Mouse (Mus musculus) heart, adult 11 months (tissue): ENCODE measurements around the gene Vwc2l.

ENCODE experiments used
- DNase-seq: peaks from one replicate; pipeline ENCODE4 v3.0.0; 2022

Gene Vwc2l

DNA sequence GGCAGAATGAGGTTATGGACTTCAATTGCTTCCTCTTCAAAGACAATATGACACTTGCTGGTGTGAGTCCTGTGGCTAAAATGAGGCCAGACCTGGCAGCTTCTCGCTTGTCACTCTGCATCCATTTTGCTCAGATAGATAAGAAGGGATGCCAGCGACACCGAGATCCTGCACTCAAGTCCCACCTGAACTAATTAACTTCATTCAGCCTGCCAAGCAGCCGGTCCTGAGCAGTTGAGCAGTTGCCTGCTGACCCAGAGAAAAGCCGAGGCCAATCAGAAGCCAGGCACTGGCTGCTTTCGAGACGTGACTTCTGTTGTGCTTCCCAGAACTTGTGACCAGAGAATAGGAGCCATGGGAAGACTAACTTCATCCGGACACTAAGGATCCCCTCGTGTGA, 187.6 kb downstream of the Vwc2l start:
- peak; percentile 80 for DNase-seq

DNA sequence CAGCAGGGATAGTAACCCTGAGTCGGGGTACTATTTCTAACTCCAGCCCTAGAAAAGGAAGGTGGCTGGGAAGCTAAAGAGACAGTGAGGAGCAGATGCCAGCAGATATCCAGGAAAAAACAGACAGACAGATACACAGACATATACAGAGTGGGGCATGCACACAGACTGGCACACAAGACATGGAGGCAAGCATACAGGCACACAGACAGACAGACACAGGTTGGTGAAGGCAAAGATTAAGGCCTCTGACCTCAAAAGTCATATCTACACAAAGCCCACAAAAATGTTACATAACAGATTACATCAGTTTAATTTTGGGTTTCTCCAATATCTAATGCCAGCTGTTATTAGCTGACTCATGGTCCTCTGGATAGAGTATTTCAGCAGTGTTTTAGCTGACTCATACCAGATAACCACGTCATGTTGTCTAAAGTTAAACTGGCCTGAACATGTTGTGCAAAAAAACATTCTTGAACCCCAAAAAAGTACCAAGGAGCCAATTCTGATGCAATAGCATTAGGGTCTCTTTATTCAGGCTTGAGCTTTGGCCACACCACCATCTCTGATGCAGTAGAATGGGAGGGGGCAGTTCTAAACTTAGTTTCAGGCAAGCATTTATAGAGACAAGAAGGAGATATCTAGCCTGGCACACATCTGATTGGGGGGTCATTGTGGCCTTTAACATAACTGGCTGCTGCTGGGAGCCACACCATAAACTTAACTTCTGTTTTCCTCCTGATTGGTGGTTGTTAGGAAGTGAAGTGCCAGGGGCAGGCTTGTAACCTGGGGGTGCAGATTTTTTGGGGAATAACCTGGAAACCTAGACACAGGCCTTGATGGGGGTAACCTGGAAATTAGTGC, 192.9 kb downstream of the Vwc2l start:
- DNase-seq, result peak; percentile 60

DNA sequence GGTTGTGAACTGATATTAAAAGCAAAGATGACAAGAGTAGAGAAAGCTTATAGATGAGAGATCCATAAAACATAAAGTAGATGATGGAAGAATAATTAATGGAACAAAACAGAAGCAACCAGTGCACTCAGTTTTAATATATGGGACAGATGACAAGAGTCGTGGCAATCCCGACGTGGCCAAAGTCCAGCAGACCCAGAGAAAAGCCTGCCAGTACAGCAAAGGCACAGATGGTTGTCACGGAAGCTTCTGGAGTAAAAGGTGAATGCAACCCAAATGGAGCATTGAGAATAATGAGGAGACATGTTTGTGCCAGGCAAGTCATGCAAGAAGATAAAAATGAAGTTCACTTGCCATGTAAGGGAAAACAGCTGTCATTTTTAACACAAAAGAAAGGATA, 207.5 kb downstream of the Vwc2l start:
- no peak for DNase-seq
